Mouse (Mus musculus) right cerebral cortex, adult 2 months (tissue): ENCODE data around the gene Rhou.

Experiments used
- DNase-seq, 2 experiments: peaks; one replicate each; pipeline ENCODE4 v3.0.0; 2021 to 2022; ENCODE audit warnings: low spot score in 2 of 2

Gene Rhou

GRCm38 (mm10) chr8:123692165-123692962 is 38.6 kb downstream of the Rhou start:
- DNase-seq = no peak

GRCm38 (mm10) chr8:123696167-123696566 is 42.4 kb downstream of the Rhou start:
- no peak for DNase-seq

- DNase-seq = peak in 1 of 2 experiments; percentile 10
Measured at GRCm38 (mm10) chr8:123697329-123697728, 43.6 kb downstream of the Rhou start.

- DNase-seq = no peak
Measured at GRCm38 (mm10) chr8:123700399-123701070, 46.8 kb downstream of the Rhou start.

- DNase-seq = peak in 1 of 2 experiments; percentile 23
Measured at GRCm38 (mm10) chr8:123701952-123702587, 48.3 kb downstream of the Rhou start.

- DNase-seq = no peak
Measured at GRCm38 (mm10) chr8:123705376-123705775, 51.6 kb downstream of the Rhou start.

GRCm38 (mm10) chr8:123707137-123707536 is 53.4 kb downstream of the Rhou start:
- DNase-seq = peak; percentile 63 to 68

GRCm38 (mm10) chr8:123708729-123709128 is 55.0 kb downstream of the Rhou start:
- peak in 1 of 2 experiments; percentile 15 for DNase-seq

GRCm38 (mm10) chr8:123710335-123710734 is 56.6 kb downstream of the Rhou start:
- DNase-seq = no peak
